Mouse (Mus musculus) hindbrain, embryonic 11.5 days (tissue): ENCODE data around the gene Jund. TPM values are rescaled to one million over a fixed set of nuclear protein-coding genes. Genes with fewer than 3 reads are reported as not detected.
A peak's percentile ranks its signal among the peaks of the same experiment; 100 is the strongest.

ENCODE experiments used
- ATAC-seq: fragments of 200-750 bp; cut with Nextera tagmentation; 2 replicates; pipeline ENCODE4 v1.8.0; 2017; ENCODE audit warnings: mild to moderate bottlenecking, moderate TSS enrichment, moderate library complexity; ENCODE audit not compliant: low FRiP score
- DNase-seq: peaks from one replicate; pipeline ENCODE4 v3.0.0-alpha.2; 2015; ENCODE audit warnings: low spot score
- H3K27ac ChIP-seq: fragments of 300-500 bp; sonication (generic); 2 replicates; pipeline ENCODE4 v1.5.1; 2014; ENCODE audit warnings: mild to moderate bottlenecking, low read depth, low read length
- H3K27me3 ChIP-seq: fragments of 300-500 bp; sonication (generic); 2 replicates; pipeline ENCODE4 v1.6.1; 2014; ENCODE audit warnings: mild to moderate bottlenecking, low read length, moderate library complexity, mixed read lengths; ENCODE audit not compliant: control insufficient read depth, insufficient read depth
- H3K36me3 ChIP-seq: fragments of 300-500 bp; sonication (generic); 2 replicates; pipeline ENCODE4 v1.6.1; 2014; ENCODE audit warnings: mild to moderate bottlenecking, low read length, moderate library complexity, mixed read lengths; ENCODE audit not compliant: control insufficient read depth, insufficient read depth
- H3K4me1 ChIP-seq: fragments of 300-500 bp; sonication (generic); replicated peaks from 2 replicates; pipeline ENCODE4 v1.6.1; 2014; ENCODE audit warnings: low read length, mixed read lengths; ENCODE audit not compliant: control insufficient read depth, insufficient read depth
- H3K4me2 ChIP-seq: fragments of 300-500 bp; sonication (generic); replicated peaks from 2 replicates; pipeline ENCODE4 v1.6.1; 2014; ENCODE audit warnings: mild to moderate bottlenecking, low read depth, low read length
- H3K4me3 ChIP-seq: fragments of 300-500 bp; sonication (generic); 2 replicates; pipeline ENCODE4 v1.5.1; 2014; ENCODE audit warnings: low read depth, low read length
- H3K9ac ChIP-seq: fragments of 300-500 bp; sonication (generic); 2 replicates; pipeline ENCODE4 v1.6.1; 2014; ENCODE audit warnings: low read depth, low read length
- H3K9me3 ChIP-seq: fragments of 300-500 bp; sonication (generic); 2 replicates; pipeline ENCODE4 v1.6.1; 2016; ENCODE audit warnings: low read length; ENCODE audit not compliant: control insufficient read depth
- WGBS: fragments of 180-500 bp; shearing (Covaris S2); extraction: QIAGEN DNeasy Blood & Tissue Kit; methylation state at CpG from one replicate; pipeline ENCODE4 v1.1.7; 2014; 5-methylcytosine and 5-hydroxymethylcytosine counted together
- polyA plus RNA-seq: library from polyadenylated mRNA; unstranded; fragments of >200 nt; fragmentation: Nextera tagmentation; extraction: Ambion mirVana; gene quantifications from 2 replicates; pipeline ENCODE4 v1.2.1, GENCODE M21; 2014

The Jund gene
- polyA plus RNA-seq, 1 experiment from 2014 or later = 126 TPM

DNA sequence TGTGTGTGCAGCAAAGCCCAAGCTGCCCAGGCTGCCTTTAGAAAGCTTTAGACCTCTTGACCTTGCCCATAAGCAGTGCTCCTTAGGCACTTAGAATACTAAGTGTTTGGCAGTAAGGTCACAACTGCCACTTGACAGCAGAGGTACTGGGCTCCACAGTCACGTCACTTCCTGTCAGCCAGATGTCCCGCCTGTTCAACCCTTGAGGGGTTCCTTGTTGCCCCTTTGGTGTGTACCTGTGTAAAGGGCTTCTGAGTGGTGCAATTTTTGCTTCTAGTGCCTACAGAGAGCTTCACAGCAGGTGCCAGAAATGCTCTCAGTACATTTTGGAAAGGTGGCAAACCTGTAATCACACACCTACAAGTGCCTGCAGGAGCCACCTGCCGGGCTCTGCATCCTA lies 39.5 kb downstream of the Jund start:
- WGBS = 73% methylated on average over 3 of the region's 3 CpGs
- Histone ChIP-seq H3K27me3 (peaks cover 20% of the 10 kb centered on the region), H3K9me3 (no peaks in the 10 kb centered on the region), H3K4me3 (no peak overlapping the region), H3K4me2 (no peak overlapping the region), H3K9ac (no peak overlapping the region), H3K4me1 (peaks cover 4% of the 10 kb centered on the region; the same call in 1 of the 2 replicates), H3K36me3 (no peaks in the 10 kb centered on the region), H3K27ac (no peak overlapping the region)
- ATAC-seq (no peak), DNase-seq (no peak)

DNA sequence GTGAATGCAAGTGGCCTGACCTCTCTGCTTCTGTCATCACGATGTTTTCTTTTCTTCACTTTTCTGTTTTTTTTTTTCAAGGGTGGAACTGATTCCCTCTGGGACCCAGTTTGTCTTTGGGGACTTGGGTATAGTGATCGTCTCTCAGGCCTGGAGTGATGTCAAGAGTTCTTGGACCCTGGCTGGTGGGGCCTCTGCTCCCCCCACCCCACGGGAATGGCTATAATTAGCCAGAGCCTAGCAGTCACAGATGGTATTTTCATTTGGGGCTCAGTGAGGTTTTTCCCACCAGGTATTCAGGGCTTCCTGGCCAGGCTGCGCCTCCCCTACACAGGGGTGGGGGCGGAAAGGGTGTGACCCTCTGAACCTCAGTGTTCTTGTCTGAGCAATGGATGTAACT lies 42.9 kb downstream of the Jund start:
- ATAC-seq (no peak), DNase-seq (no peak)
- H3K9me3 ChIP-seq = no peaks in the 10 kb centered on the region
- no peak overlapping the region for H3K9ac ChIP-seq
- H3K27me3 ChIP-seq = peaks cover 40% of the 10 kb centered on the region
- peaks cover 6% of the 10 kb centered on the region; the same call in 1 of the 2 replicates for H3K4me1 ChIP-seq
- WGBS = 58% methylated on average over 5 of the region's 5 CpGs
- no peaks in the 10 kb centered on the region for H3K36me3 ChIP-seq
- H3K4me2 ChIP-seq = no peak overlapping the region
- no peak overlapping the region for H3K4me3 ChIP-seq
- H3K27ac ChIP-seq = no peak overlapping the region

DNA sequence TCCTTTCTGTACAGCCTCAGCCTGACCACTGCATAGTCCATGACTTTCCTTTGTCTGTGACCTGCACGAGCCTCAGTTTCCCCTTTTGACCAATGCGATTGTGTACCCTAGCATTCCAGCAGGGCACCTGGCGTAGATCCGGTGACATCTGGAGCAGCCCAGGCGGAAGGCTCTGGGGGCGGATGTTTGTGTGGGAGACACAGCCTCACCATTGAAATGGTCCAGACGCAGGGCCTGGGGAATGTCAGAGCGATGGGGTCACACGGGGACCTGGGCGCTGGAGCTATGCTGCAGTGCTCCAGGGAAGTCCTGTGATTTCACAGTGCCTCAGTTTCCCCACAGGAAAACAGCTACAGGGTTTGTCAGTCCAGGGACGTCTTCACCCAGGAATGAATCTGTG lies 43.4 kb downstream of the Jund start:
- peaks cover 44% of the 10 kb centered on the region for H3K27me3 ChIP-seq
- H3K4me1 ChIP-seq = peaks cover 6% of the 10 kb centered on the region; the same call in 1 of the 2 replicates
- DNase-seq = no peak
- H3K9ac ChIP-seq = no peak overlapping the region
- H3K4me2 ChIP-seq = no peak overlapping the region
- no peaks in the 10 kb centered on the region for H3K36me3 ChIP-seq
- ATAC-seq = no peak
- H3K9me3 ChIP-seq = no peaks in the 10 kb centered on the region
- 68% methylated on average over 11 of the region's 11 CpGs for WGBS
- no peak overlapping the region for H3K27ac ChIP-seq
- no peak overlapping the region for H3K4me3 ChIP-seq

DNA sequence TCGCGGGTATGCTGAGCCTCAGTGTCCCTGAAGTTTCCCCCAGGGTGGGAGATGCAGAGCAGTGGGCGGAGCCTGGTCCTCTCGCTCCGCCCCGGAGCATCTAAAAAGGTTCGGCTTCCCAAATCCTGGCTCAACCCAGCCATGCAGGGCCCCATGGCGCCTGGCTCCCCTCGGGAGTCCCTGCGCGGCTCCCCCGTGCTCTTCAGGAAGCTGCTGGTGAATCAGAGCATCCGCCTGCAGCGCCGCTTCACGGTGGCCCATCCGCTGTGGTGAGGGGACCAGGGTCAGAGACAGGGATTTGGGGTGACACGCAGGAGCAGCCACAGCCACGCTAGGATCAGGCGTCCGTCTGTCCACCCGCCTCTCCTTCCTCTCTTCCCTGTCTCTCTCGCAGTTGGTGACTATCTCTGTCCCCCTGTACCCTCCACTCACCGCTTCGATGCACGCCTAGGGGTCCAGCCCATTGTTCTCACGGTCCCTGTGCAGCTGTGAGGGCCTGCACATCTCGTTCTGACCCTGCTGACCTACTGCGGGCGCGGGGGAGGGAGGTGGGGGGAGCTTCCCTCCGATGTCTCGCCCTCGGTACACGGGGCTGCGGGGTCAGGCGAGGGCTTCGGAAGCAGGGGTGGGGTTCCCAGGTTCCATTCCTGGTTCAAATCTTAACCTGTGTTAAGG lies 44.4 kb downstream of the Jund start:
- ATAC-seq = peak; percentile 41; the same call in 1 of the 2 replicates
- Histone ChIP-seq H3K27me3 (peaks cover 46% of the 10 kb centered on the region), H3K9ac (peak overlapping the region; percentile 54), H3K36me3 (no peaks in the 10 kb centered on the region), H3K4me3 (peak overlapping the region; percentile 2), H3K4me1 (peaks cover 6% of the 10 kb centered on the region; the same call in 1 of the 2 replicates), H3K4me2 (peak overlapping the region; percentile 23), H3K9me3 (no peaks in the 10 kb centered on the region), H3K27ac (no peak overlapping the region)
- no peak for DNase-seq
- 2% methylated on average over 38 of the region's 38 CpGs for WGBS

DNA sequence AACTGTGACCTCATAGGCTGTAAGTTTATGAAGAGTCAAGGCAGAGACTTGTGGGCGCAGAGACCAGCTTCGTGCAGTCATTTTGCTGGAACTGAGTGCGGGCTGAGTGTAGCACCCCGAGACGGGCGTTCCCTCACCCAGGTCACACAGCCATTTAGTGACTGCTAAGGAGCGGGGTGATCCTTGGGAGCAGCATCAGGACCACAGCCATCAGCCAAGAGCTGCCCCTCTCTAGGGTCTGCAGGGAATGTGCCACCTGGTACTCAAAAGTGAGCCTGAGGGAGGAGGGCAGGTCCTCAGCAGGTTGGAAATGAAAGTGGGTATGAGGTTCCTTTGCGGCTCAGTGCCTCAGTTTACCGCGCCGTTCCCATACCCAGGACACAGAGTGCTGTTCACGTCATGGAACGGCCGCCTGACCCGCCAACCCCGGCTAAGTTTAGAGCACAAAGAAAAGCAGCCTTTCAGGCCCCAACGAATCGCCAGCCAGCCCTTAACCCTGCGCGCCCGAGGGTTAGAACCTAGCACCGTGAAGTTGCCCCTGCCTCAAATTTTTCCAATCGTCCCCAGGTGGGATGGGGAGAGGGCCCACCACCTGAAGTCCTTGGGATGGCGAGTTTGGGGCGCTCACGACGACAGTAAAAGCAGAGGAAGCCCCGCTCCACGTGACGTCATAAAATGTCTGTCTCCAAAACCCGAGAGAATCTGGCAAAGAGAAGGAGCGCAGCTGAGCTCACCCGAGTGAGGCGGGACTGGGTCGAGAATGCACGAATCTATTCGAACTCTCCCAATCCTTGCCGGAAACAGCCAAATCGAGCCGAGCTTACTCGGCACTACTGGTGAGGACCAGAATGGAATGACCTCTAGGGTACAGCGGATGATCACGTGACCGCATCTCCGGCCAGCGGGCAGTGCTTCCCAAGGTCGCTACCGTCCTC lies 45.2 kb downstream of the Jund start:
- peak; percentile 39 for ATAC-seq

DNA sequence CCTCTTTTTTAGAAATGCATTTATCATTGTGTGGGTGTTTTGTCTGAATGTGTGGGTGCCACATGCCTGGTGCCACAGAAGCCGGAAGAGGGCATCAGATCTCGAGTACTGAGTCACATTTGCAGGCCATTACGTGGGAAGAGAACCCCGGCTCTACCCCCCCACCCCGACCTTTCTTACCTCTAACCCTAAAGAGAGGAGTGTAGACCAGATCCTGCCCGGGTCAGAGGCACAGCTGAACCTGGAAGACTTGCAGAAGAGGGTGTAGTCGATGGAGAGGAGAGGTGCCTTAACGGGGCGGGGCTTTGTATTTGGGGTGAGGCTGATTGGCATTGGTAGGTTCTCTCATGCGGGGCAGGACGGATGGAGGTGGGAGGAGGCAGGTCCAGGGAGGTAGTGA lies 46.1 kb downstream of the Jund start:
- H3K9ac ChIP-seq = no peak overlapping the region
- peaks cover 6% of the 10 kb centered on the region; the same call in 1 of the 2 replicates for H3K4me1 ChIP-seq
- H3K9me3 ChIP-seq = no peaks in the 10 kb centered on the region
- no peak overlapping the region for H3K27ac ChIP-seq
- peaks cover 45% of the 10 kb centered on the region for H3K27me3 ChIP-seq
- no peak overlapping the region for H3K4me3 ChIP-seq
- no peak overlapping the region for H3K4me2 ChIP-seq
- no peak for DNase-seq
- WGBS = 55% methylated on average over 11 of the region's 11 CpGs
- H3K36me3 ChIP-seq = no peaks in the 10 kb centered on the region
- ATAC-seq = no peak

More for the DNA sequence above, 45.2 kb downstream of the Jund start:
- 4% methylated on average over 48 of the region's 48 CpGs for WGBS
- Histone ChIP-seq H3K27ac (no peak overlapping the region), H3K4me3 (peak overlapping the region; percentile 2), H3K9me3 (no peaks in the 10 kb centered on the region), H3K4me1 (peaks cover 6% of the 10 kb centered on the region; the same call in 1 of the 2 replicates), H3K27me3 (peaks cover 45% of the 10 kb centered on the region), H3K9ac (peak overlapping the region; percentile 54), H3K36me3 (no peaks in the 10 kb centered on the region), H3K4me2 (peak overlapping the region; percentile 23)
- DNase-seq = peak; percentile 60

DNA sequence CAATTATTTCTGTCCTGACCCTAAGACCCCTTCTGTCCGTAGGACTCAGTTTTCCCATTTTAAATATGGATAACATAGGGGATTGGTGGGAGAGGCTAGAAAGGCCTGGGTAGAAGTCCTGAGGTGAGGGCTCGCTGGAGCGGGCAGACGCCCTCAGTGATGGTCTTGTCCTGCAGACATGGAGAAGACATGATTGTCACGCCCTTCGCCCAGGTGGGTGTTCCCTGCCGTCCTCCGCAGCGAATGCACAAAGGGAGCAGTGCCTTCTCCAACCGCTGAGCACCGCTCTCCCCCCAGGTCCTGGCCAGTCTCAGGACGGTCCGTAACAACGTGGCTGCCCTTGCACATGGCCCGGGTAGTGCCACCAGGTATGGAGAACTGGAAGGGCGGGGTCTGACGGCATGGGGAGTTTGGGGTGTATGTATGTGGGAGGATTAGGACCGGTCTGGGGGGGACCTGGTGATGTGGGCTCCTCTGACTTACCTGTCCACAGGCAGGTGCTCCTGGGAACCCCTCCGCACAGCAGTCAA lies 47.0 kb downstream of the Jund start:
- H3K4me2 ChIP-seq = no peak overlapping the region
- no peak overlapping the region for H3K4me3 ChIP-seq
- no peak overlapping the region for H3K9ac ChIP-seq
- no peak for DNase-seq
- H3K4me1 ChIP-seq = peaks cover 6% of the 10 kb centered on the region; the same call in 1 of the 2 replicates
- 58% methylated on average over 19 of the region's 19 CpGs for WGBS
- H3K27ac ChIP-seq = no peak overlapping the region
- H3K36me3 ChIP-seq = no peaks in the 10 kb centered on the region
- H3K27me3 ChIP-seq = peaks cover 44% of the 10 kb centered on the region
- ATAC-seq = no peak
- H3K9me3 ChIP-seq = no peaks in the 10 kb centered on the region

DNA sequence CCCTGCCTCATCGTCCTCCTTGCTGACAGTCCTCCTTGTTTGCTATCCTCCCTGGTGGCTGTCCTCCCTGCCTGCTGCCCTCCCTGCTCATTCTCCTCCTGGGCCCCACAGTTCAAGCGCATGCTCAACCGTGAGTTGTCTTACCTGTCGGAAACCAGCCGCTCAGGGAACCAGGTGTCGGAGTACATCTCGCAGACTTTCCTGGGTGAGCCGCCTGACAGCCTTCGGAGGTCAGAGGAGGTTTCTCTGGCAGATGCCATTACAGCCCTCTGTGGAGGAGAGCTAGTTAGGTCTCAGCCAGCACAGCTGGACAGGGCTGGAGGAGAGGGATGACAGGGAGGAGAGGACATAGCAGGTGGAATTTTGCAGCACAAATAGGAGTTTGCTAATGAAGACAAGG lies 47.9 kb downstream of the Jund start:
- Histone ChIP-seq H3K27me3 (peaks cover 40% of the 10 kb centered on the region), H3K9me3 (no peaks in the 10 kb centered on the region), H3K27ac (no peak overlapping the region), H3K4me3 (no peak overlapping the region), H3K4me2 (no peak overlapping the region), H3K4me1 (peaks cover 6% of the 10 kb centered on the region; the same call in 1 of the 2 replicates), H3K36me3 (no peaks in the 10 kb centered on the region), H3K9ac (no peak overlapping the region)
- DNase-seq (no peak), ATAC-seq (no peak)
- WGBS = 72% methylated on average over 9 of the region's 9 CpGs
